Mouse (Mus musculus) G1E (cell line): ENCODE results near the gene Cd300ld3. TPM values are rescaled to one million over a fixed set of nuclear protein-coding genes. Genes with fewer than 3 reads are reported as not detected.
"Not testable (repeated sequence)": the region's sequence is repeated elsewhere in the genome, so short reads cannot be mapped to it uniquely, and the experiment has no call there.

ENCODE experiments used
- ATAC-seq: 2 replicates; pipeline ENCODE4 v1.8.0; 2016; ENCODE audit warnings: mild to moderate bottlenecking; ENCODE audit not compliant: insufficient number of reproducible peaks, poor library complexity, low FRiP score, severe bottlenecking; ENCODE audit errors: extremely low read depth
- DNase-seq: peaks from one replicate; pipeline ENCODE4 v3.0.0; 2012; ENCODE audit warnings: low spot score
- H3K27me3 ChIP-seq: 2 replicates; pipeline ENCODE4 v1.6.1; 2012; ENCODE audit warnings: mild to moderate bottlenecking, low read length, inconsistent platforms; ENCODE audit not compliant: insufficient read depth
- H3K36me3 ChIP-seq: replicated peaks from 2 replicates; pipeline ENCODE3; 2012; ENCODE audit warnings: mild to moderate bottlenecking, inconsistent platforms
- H3K4me1 ChIP-seq: 2 replicates; pipeline ENCODE4 v1.6.1; 2012; ENCODE audit warnings: low read depth, low read length, inconsistent platforms, mixed read lengths; ENCODE audit not compliant: insufficient read depth
- H3K4me3 ChIP-seq: 2 replicates; pipeline ENCODE4 v1.5.1; 2012; ENCODE audit warnings: low read depth, mild to moderate bottlenecking, inconsistent platforms, low read length, moderate library complexity, mixed read lengths
- H3K9me3 ChIP-seq: replicated peaks from 2 replicates; pipeline ENCODE4 v1.6.1; 2012; ENCODE audit warnings: inconsistent platforms
- CTCF ChIP-seq: IDR thresholded peaks from 2 replicates; pipeline ENCODE4 v1.5.1; 2012; ENCODE audit warnings: low read depth, low read length, inconsistent platforms, mixed read lengths
- GATA1 ChIP-seq: IDR thresholded peaks from 2 replicates; pipeline ENCODE4 v1.6.1; 2012; ENCODE audit warnings: borderline replicate concordance, low read length, inconsistent platforms, mixed read lengths
- GATA2 ChIP-seq: IDR thresholded peaks from 2 replicates; pipeline ENCODE4 v1.6.1; 2012; ENCODE audit warnings: low read depth, low read length, inconsistent platforms, borderline replicate concordance
- POLR2AphosphoS5 ChIP-seq: IDR thresholded peaks from 2 replicates; pipeline ENCODE4 v1.6.1; 2012; ENCODE audit warnings: low read depth, low read length, inconsistent platforms; ENCODE audit not compliant: insufficient replicate concordance
- TAL1 ChIP-seq: conservative IDR thresholded peaks from 2 replicates; pipeline ENCODE4 v1.6.1; 2012; ENCODE audit warnings: low read depth, low read length, inconsistent platforms, mixed read lengths
- polyA plus RNA-seq: library from polyadenylated mRNA; stranded (reverse); fragments of >175 nt; gene quantifications from 2 replicates; pipeline ENCODE4 v1.2.3, GENCODE M21; 2012
- total RNA-seq, 2 experiments: library from RNA; stranded (forward) in 1 of 2; stranded (reverse) in 1 of 2; fragments of 200-1000 nt in 1 of 2; fragments of >200 nt in 1 of 2; fragmentation: Nextera tagmentation in 1 of 2; gene quantifications; 2 replicates each; pipeline ENCODE4 v1.2.3; 2014 to 2017

The Cd300ld3 gene
- total and polyA plus RNA-seq, 3 experiments: 18.2 TPM; not detected in 2

GRCm38 (mm10) chr11:115059797-115060196, 11.6 kb upstream of the Cd300ld3 start:
- Histone ChIP-seq H3K4me1 (no peaks in the 10 kb centered on the region), H3K9me3 (no peaks in the 10 kb centered on the region), H3K4me3 (no peak overlapping the region), H3K27me3 (no peaks in the 10 kb centered on the region), H3K36me3 (no peaks in the 10 kb centered on the region)
- DNase-seq (no peak), ATAC-seq (no peak)
- TF ChIP-seq POLR2AphosphoS5 (no peak), TAL1 (no peak), GATA1 (no peak), CTCF (no peak), GATA2 (no peak)

GRCm38 (mm10) chr11:115058701-115059100, 10.5 kb upstream of the Cd300ld3 start:
- TF ChIP-seq GATA1: no peak
- no peak for TF ChIP-seq TAL1
- no peak for TF ChIP-seq POLR2AphosphoS5
- TF ChIP-seq CTCF: no peak
- TF ChIP-seq GATA2: no peak
- H3K4me1 ChIP-seq: no peaks in the 10 kb centered on the region
- ATAC-seq: no peak
- no peak for DNase-seq
- no peak overlapping the region for H3K4me3 ChIP-seq
- H3K9me3 ChIP-seq: peaks cover 5% of the 10 kb centered on the region; the same call in 1 of the 2 replicates
- H3K36me3 ChIP-seq: no peaks in the 10 kb centered on the region
- no peaks in the 10 kb centered on the region for H3K27me3 ChIP-seq

GRCm38 (mm10) chr11:115054537-115054936, 6.3 kb upstream of the Cd300ld3 start:
- no peaks in the 10 kb centered on the region for H3K27me3 ChIP-seq
- no peaks in the 10 kb centered on the region for H3K4me1 ChIP-seq
- no peak for TF ChIP-seq GATA2
- TF ChIP-seq TAL1: no peak
- no peak for TF ChIP-seq CTCF
- TF ChIP-seq POLR2AphosphoS5: no peak
- TF ChIP-seq GATA1: no peak
- no peaks in the 10 kb centered on the region for H3K36me3 ChIP-seq
- no peak overlapping the region for H3K4me3 ChIP-seq
- no peak for DNase-seq
- peaks cover 8% of the 10 kb centered on the region; the same call in 1 of the 2 replicates for H3K9me3 ChIP-seq
- no peak for ATAC-seq

GRCm38 (mm10) chr11:115052991-115053390, 4.8 kb upstream of the Cd300ld3 start:
- H3K4me1 ChIP-seq: no peaks in the 10 kb centered on the region
- no peak overlapping the region for H3K4me3 ChIP-seq
- TF ChIP-seq TAL1: no peak
- TF ChIP-seq POLR2AphosphoS5: no peak
- TF ChIP-seq GATA1: no peak
- no peak for TF ChIP-seq CTCF
- no peak for TF ChIP-seq GATA2
- no peaks in the 10 kb centered on the region for H3K36me3 ChIP-seq
- DNase-seq: no peak
- no peaks in the 10 kb centered on the region for H3K27me3 ChIP-seq
- peaks cover 13% of the 10 kb centered on the region; the same call in 1 of the 2 replicates for H3K9me3 ChIP-seq
- ATAC-seq: no peak

GRCm38 (mm10) chr11:115052206-115052605, 4.0 kb upstream of the Cd300ld3 start:
- DNase-seq (no peak), ATAC-seq (no peak)
- Histone ChIP-seq H3K36me3 (no peaks in the 10 kb centered on the region), H3K9me3 (peaks cover 15% of the 10 kb centered on the region; the same call in 1 of the 2 replicates), H3K4me1 (no peaks in the 10 kb centered on the region), H3K27me3 (no peaks in the 10 kb centered on the region), H3K4me3 (no peak overlapping the region)
- TF ChIP-seq GATA1 (no peak), CTCF (no peak), GATA2 (no peak), POLR2AphosphoS5 (no peak), TAL1 (no peak)

- H3K27me3 ChIP-seq: no peaks in the 10 kb centered on the region
- TF ChIP-seq TAL1 (no peak), GATA2 (no peak), CTCF (no peak), GATA1 (no peak), POLR2AphosphoS5 (no peak)
- ATAC-seq (no peak), DNase-seq (no peak)
- no peaks in the 10 kb centered on the region for H3K36me3 ChIP-seq
- no peaks in the 10 kb centered on the region for H3K4me1 ChIP-seq
- H3K9me3 ChIP-seq: peaks cover 18% of the 10 kb centered on the region
- H3K4me3 ChIP-seq: no peak overlapping the region
Measured at GRCm38 (mm10) chr11:115049282-115049895, 1.2 kb upstream of the Cd300ld3 start.

GRCm38 (mm10) chr11:115037669-115038068, 10.5 kb downstream of the Cd300ld3 start, which contains the start of gene Cd300ld5:
Cd300ld5 (minus strand) TSS chr11:115037769.
- DNase-seq, H3K4me3 ChIP-seq, H3K36me3 ChIP-seq, ATAC-seq, H3K4me1 ChIP-seq, H3K9me3 ChIP-seq, H3K27me3 ChIP-seq: not testable (repeated sequence)

GRCm38 (mm10) chr11:115026912-115027311, 21.3 kb downstream of the Cd300ld3 start, which contains the start of gene Cd300ld4:
Cd300ld4 (minus strand) TSS chr11:115027012.
- not testable (repeated sequence) for H3K4me3 ChIP-seq, H3K9me3 ChIP-seq, H3K4me1 ChIP-seq, H3K27me3 ChIP-seq, ATAC-seq, DNase-seq, H3K36me3 ChIP-seq

- H3K36me3 ChIP-seq, DNase-seq, H3K9me3 ChIP-seq, H3K4me3 ChIP-seq, H3K27me3 ChIP-seq, H3K4me1 ChIP-seq, ATAC-seq: not testable (repeated sequence)
Measured at GRCm38 (mm10) chr11:115016093-115016492, 32.1 kb downstream of the Cd300ld3 start, which contains the start of gene Cd300ld2. Cd300ld2 (minus strand) TSS chr11:115016193.
